Mouse (Mus musculus): ENCODE results near the gene Ache. TPM values are rescaled to one million over a fixed set of nuclear protein-coding genes. Genes with fewer than 3 reads are reported as not detected.

Ache gene
- 28.0 and 30.3 TPM in 2 replicates for polyA plus RNA-seq (2021; fragmentation: Nextera tagmentation)
- long read RNA-seq, experiment 1, transcript Ache-201 (5 exons, 2,186 nt), result major isoform, 130 of 247 reads
- long read RNA-seq, experiment 1, transcript Ache-202 (5 exons, 2,176 nt), result minor isoform, 66 of 247 reads
- long read RNA-seq, experiment 1, partial matches to known transcripts, result 28 of 247 reads
- long read RNA-seq, experiment 1, other reads (novel, unspliced or antisense), result 23 of 247 reads
- long read RNA-seq, experiment 2, transcript Ache-201 (5 exons, 2,186 nt), result major isoform, 17 of 51 reads
- long read RNA-seq, experiment 2, transcript Ache-202 (5 exons, 2,176 nt), result minor isoform, 11 of 51 reads
- long read RNA-seq, experiment 2, partial matches to known transcripts, result 16 of 51 reads
- long read RNA-seq, experiment 2, other reads (novel, unspliced or antisense), result 7 of 51 reads

DNA sequence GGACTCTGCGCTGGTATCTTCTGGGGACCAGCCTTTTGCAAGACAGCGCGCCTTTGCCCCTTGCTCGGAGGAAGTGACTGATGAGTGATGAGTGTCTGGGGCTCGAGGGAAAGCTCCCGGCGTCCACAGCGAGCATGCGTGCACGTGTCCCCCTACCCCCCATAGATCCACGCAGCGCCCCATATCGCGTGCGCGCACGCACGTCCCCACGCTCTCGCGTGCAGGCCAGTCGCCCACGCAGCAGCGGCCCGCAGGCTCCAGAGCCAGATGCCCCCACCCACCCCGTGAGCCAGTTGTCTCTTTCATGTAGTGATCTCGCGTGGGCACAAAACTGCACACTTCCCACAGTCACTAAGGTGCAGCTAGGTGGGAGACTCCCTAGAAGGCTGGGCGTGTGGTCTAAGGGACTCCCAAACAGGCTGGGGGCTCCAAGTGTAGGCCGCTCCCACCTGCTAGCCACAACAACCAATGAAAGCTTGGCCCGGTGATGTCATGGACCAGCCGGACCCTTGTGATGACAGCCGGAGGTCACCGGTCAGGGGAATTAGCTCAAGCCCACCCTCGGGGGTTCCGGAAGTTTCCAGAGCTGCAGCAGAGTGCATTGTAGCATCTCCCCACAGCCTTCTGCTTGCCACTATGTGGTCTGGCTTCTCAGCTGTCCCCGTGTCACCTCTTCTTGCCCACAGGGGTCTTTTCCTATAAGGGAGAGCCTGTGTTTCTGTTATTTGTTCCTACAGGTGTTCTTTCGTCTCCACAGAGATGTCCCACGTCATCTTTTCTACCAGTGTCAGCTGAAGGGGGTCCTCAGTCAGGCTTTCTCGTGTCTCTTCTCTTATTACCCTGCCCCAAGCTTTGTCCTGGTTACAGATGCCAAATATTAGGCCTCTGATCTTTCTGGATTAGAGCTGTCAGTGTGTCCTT is at the start of gene Ache:
Gene Ache, plus strand, starts transcription at position 488 of the 921 bp plus-strand sequence.

DNA sequence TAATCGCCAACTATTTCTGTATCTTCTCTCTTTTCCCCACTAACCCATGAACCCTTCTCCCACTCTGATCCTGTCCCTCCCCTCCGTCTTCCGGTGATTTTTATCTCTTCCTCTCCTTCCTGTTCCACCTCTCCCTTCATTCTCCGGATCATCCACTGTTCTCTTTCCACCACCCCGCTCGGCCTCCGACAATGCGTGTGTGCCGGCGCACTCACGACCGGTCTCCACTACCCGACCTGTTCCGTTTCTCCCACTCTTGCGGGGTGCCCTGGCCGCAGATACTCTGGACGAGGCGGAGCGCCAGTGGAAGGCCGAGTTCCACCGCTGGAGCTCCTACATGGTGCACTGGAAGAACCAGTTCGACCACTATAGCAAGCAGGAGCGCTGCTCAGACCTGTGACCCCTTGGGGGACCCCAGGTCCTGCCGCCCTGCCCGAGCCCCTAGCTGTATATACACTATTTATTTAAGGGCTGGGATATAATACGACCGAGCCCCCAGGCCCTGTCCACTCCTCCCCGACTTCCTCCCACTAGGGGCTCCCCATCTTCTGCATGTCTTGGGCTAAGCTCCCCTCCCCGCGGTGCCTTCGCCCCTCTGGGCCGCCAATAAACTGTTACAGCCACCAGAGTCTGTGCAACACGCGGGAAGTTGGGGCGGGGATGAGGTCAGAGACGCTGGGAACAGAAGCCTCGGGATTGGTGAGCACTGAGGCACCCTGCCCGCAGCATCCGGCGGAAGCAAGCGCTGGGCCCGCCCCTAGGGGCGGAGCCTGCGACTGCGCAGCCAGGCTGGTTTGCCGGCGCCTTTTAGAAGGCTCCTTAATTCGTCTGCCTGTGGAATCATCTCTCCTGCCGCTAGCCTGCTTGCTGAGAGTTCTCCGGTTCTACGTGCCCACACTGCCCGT is 6.8 kb downstream of the Ache start, which contains the start of gene Ufsp1:
Gene Ufsp1, plus strand, starts transcription at position 791 of the 905 bp plus-strand sequence.

DNA sequence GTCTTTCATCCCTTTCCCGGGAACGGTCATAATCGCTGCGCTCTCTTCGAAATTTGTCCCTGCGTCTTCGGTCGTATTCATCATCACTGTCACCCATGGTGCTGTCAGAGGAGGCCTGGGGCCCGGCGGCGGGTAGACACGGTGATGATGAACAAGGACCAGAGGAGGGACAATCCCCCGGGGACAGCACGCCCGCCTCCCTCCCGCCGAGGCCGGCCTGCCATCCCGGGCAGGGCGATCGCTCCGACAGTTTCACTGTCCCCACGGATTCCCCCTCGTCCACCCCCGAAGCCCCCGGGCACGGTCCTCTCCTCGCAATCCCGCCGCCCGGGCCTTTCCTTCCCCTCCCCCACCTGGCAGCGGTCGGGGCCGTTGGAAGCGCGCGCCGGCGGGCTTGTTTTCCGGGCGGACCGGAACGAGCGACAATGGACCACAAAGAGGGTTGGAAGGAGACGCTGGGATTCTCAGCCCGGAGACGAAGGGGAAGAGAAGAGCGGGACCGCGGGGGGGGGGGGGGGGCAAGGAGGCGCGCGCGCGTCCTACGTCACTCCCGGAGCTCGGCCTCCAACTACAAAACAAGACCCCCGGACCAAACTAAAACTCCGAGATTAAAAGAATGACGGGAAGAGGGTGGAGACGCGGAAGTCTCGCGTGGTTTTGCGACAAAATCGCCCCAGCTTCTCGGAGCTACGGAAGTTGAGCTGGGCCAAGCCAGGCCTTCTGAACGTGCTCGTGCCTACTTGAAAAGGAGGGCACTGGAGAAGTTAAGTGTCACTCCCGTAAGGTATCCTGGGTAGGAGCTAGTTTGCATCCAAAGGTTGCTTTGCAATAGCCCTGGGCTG is 20.0 kb downstream of the Ache start, which contains the start of gene Srrt:
Gene Srrt, minus strand, starts transcription at position 604 of the 842 bp plus-strand sequence.

GRCm38 (mm10) chr5:137314193-137315083 is 27.1 kb downstream of the Ache start, which contains the start of gene Trip6:
TSS of gene Trip6 (minus strand) at chr5:137314404.

GRCm38 (mm10) chr5:137333512-137334174 is 46.3 kb downstream of the Ache start, which contains the start of gene Slc12a9:
TSS of gene Slc12a9 (minus strand) at chr5:137333597.

Other genes starting within 250 kb of the Ache start
- gene Ap1s1, start 241.4 kb upstream of the Ache start, polyA plus RNA-seq (2021; fragmentation: Nextera tagmentation), result 561 and 626 TPM in 2 replicates
- gene Serpine1, start 215.3 kb upstream of the Ache start, polyA plus RNA-seq (2021; fragmentation: Nextera tagmentation), result 0.10 and 0.27 TPM in 2 replicates
- 0.25 and 3.2 TPM in 2 replicates for gene Trim56, start 171.3 kb upstream of the Ache start, polyA plus RNA-seq (2021; fragmentation: Nextera tagmentation)
- not detected in 2 replicates for gene Muc3, start 138.2 kb upstream of the Ache start, polyA plus RNA-seq (2021; fragmentation: Nextera tagmentation)
- 0.20 and 0.25 TPM in 2 replicates for gene Muc3a, start 75.1 kb upstream of the Ache start, polyA plus RNA-seq (2021; fragmentation: Nextera tagmentation)
- gene Ufsp1, start 7.1 kb downstream of the Ache start, polyA plus RNA-seq (2021; fragmentation: Nextera tagmentation), result 13.8 and 13.9 TPM in 2 replicates
- gene Srrt, start 20.2 kb downstream of the Ache start, polyA plus RNA-seq (2021; fragmentation: Nextera tagmentation), result 14.9 and 26.1 TPM in 2 replicates
- gene Trip6, start 26.9 kb downstream of the Ache start, polyA plus RNA-seq (2021; fragmentation: Nextera tagmentation), result 3.5 and 3.6 TPM in 2 replicates
- gene Slc12a9, start 46.1 kb downstream of the Ache start, polyA plus RNA-seq (2021; fragmentation: Nextera tagmentation), result 4.4 and 7.1 TPM in 2 replicates
- gene Ephb4, start 62.6 kb downstream of the Ache start, polyA plus RNA-seq (2021; fragmentation: Nextera tagmentation), result 1.2 and 1.8 TPM in 2 replicates
- gene Zan, start 189.5 kb downstream of the Ache start, polyA plus RNA-seq (2021; fragmentation: Nextera tagmentation), result 0.01 and 0.07 TPM in 2 replicates
- 77.7 and 88.9 TPM in 2 replicates for gene Pop7, start 215.0 kb downstream of the Ache start, polyA plus RNA-seq (2021; fragmentation: Nextera tagmentation)
- 2.3 and 4.6 TPM in 2 replicates for gene Gigyf1, start 231.0 kb downstream of the Ache start, polyA plus RNA-seq (2021; fragmentation: Nextera tagmentation)
- gene Epo, start 245.7 kb downstream of the Ache start, polyA plus RNA-seq (2021; fragmentation: Nextera tagmentation), result not detected in 2 replicates
- 115 and 202 TPM in 2 replicates for gene Gnb2, start 246.0 kb downstream of the Ache start, polyA plus RNA-seq (2021; fragmentation: Nextera tagmentation)

All from left cerebral cortex, adult 6 months (tissue).